Comparison of ENCODE assay signal across 8 mouse cellular contexts in genomic region chr10:118820901-118821300, GRCm38 (mm10). TPM values are rescaled to one million over a fixed set of nuclear protein-coding genes. Genes with fewer than 3 reads are reported as not detected.
A peak's percentile ranks its signal among the peaks of the same experiment; 100 is the strongest.
DNase-seq lines count a peak whose midpoint lies in the region; ATAC-seq lines count a peak whose summit lies in the region.

No protein-coding gene starts in this region.

- DNase-seq in cerebellum, postnatal 10 days: peak; percentile 84 to 89
- DNase-seq in cerebellum, adult 8-10 months: no peak
- DNase-seq in embryonic facial prominence, embryonic 11.5 days (ENCODE audit: low spot score): peak; percentile 52
- DNase-seq in limb, embryonic 11.5 days (ENCODE audit: low spot score): peak; percentile 57
- DNase-seq in liver, embryonic 11.5 days (ENCODE audit: low spot score): no peak
- DNase-seq in adrenal gland, adult 18-20 months (ENCODE audit: low spot score in 2 of 2): no peak

- no peaks in the 10 kb centered on the region for H3K4me1 ChIP-seq in embryonic facial prominence, embryonic 11.5 days (ENCODE audit: control insufficient read depth, insufficient read depth, low read length)
- H3K4me1 ChIP-seq in intestine, embryonic 16.5 days (ENCODE audit: control insufficient read depth, insufficient read depth, low read length): 0 out of 2 replicates have a peak, but pooled peaks cover 5% of the 10 kb centered on the region
- no peaks in the 10 kb centered on the region for H3K4me1 ChIP-seq in limb, embryonic 11.5 days (ENCODE audit: control insufficient read depth, insufficient read depth, low read length)
- H3K4me1 ChIP-seq in neural tube, embryonic 13.5 days (replicated peaks): peaks cover 10% of the 10 kb centered on the region
- no peaks in the 10 kb centered on the region for H3K4me1 ChIP-seq in liver, embryonic 11.5 days (replicated peaks; ENCODE audit: control insufficient read depth, insufficient read depth, low read length)

- no peaks in the 10 kb centered on the region for H3K27me3 ChIP-seq in embryonic facial prominence, embryonic 11.5 days (ENCODE audit: control insufficient read depth, insufficient read depth, low read length)
- no peaks in the 10 kb centered on the region for H3K27me3 ChIP-seq in intestine, embryonic 16.5 days (replicated peaks; ENCODE audit: control insufficient read depth, insufficient read depth, low read length)
- H3K27me3 ChIP-seq in limb, embryonic 11.5 days (ENCODE audit: control insufficient read depth, insufficient read depth, low read length): no peaks in the 10 kb centered on the region
- no peaks in the 10 kb centered on the region for H3K27me3 ChIP-seq in neural tube, embryonic 13.5 days
- no peaks in the 10 kb centered on the region for H3K27me3 ChIP-seq in liver, embryonic 11.5 days (replicated peaks; ENCODE audit: control insufficient read depth, insufficient read depth, low read length)

- H3K9ac ChIP-seq in embryonic facial prominence, embryonic 11.5 days (replicated peaks; ENCODE audit: low read length): no peak overlapping the region
- H3K9ac ChIP-seq in intestine, embryonic 16.5 days (ENCODE audit: low read depth, low read length): no peak overlapping the region
- no peak overlapping the region for H3K9ac ChIP-seq in limb, embryonic 11.5 days (ENCODE audit: low read length)
- no peak overlapping the region for H3K9ac ChIP-seq in neural tube, embryonic 13.5 days
- H3K9ac ChIP-seq in liver, embryonic 11.5 days (ENCODE audit: low read depth, low read length): no peak overlapping the region

- no peak overlapping the region for H3K4me2 ChIP-seq in embryonic facial prominence, embryonic 11.5 days (ENCODE audit: low read depth, low read length)
- H3K4me2 ChIP-seq in intestine, embryonic 16.5 days (ENCODE audit: low read depth, low read length): no peak overlapping the region
- no peak overlapping the region for H3K4me2 ChIP-seq in limb, embryonic 11.5 days (ENCODE audit: low read depth, severe bottlenecking)
- no peak overlapping the region for H3K4me2 ChIP-seq in neural tube, embryonic 13.5 days
- no peak overlapping the region for H3K4me2 ChIP-seq in liver, embryonic 11.5 days

- 43% methylated on average over 7 of the region's 7 CpGs for WGBS in embryonic facial prominence, embryonic 11.5 days
- 40% methylated on average over 7 of the region's 7 CpGs for WGBS in intestine, embryonic 16.5 days
- 36% methylated on average over 7 of the region's 7 CpGs for WGBS in limb, embryonic 11.5 days
- WGBS in neural tube, embryonic 13.5 days: 31% methylated on average over 7 of the region's 7 CpGs
- 54% methylated on average over 7 of the region's 7 CpGs for WGBS in liver, embryonic 11.5 days

- H3K9me3 ChIP-seq in embryonic facial prominence, embryonic 11.5 days (replicated peaks; ENCODE audit: control insufficient read depth, low read length): no peaks in the 10 kb centered on the region
- no peaks in the 10 kb centered on the region for H3K9me3 ChIP-seq in intestine, embryonic 16.5 days (ENCODE audit: control insufficient read depth, low read length)
- H3K9me3 ChIP-seq in limb, embryonic 11.5 days (ENCODE audit: control insufficient read depth, low read length): no peaks in the 10 kb centered on the region
- no peaks in the 10 kb centered on the region for H3K9me3 ChIP-seq in neural tube, embryonic 13.5 days
- no peaks in the 10 kb centered on the region for H3K9me3 ChIP-seq in liver, embryonic 11.5 days (ENCODE audit: control insufficient read depth, low read length)

- H3K27ac ChIP-seq in embryonic facial prominence, embryonic 11.5 days (replicated peaks; ENCODE audit: low read depth, low read length): no peak overlapping the region
- no peak overlapping the region for H3K27ac ChIP-seq in intestine, embryonic 16.5 days (ENCODE audit: low read length)
- no peak overlapping the region for H3K27ac ChIP-seq in limb, embryonic 11.5 days (replicated peaks; ENCODE audit: low read depth, low read length)
- no peak overlapping the region for H3K27ac ChIP-seq in neural tube, embryonic 13.5 days (replicated peaks)
- no peak overlapping the region for H3K27ac ChIP-seq in liver, embryonic 11.5 days (ENCODE audit: low read depth, low read length)

- H3K36me3 ChIP-seq in embryonic facial prominence, embryonic 11.5 days (replicated peaks; ENCODE audit: control insufficient read depth, insufficient read depth, low read depth, low read length): no peaks in the 10 kb centered on the region
- H3K36me3 ChIP-seq in intestine, embryonic 16.5 days (ENCODE audit: control insufficient read depth, insufficient read depth, low read length): no peaks in the 10 kb centered on the region
- H3K36me3 ChIP-seq in limb, embryonic 11.5 days (ENCODE audit: control insufficient read depth, insufficient read depth, low read length): no peaks in the 10 kb centered on the region
- H3K36me3 ChIP-seq in neural tube, embryonic 13.5 days: no peaks in the 10 kb centered on the region
- H3K36me3 ChIP-seq in liver, embryonic 11.5 days (ENCODE audit: control insufficient read depth, insufficient read depth, low read length): no peaks in the 10 kb centered on the region

- ATAC-seq in embryonic facial prominence, embryonic 11.5 days (replicated peaks; ENCODE audit: insufficient number of reproducible peaks, low FRiP score, low TSS enrichment, low read depth): 0 out of 2 replicates have a peak, but pooled peaks have one; percentile 44
- peak; percentile 59; the same call in 1 of the 2 replicates for ATAC-seq in intestine, embryonic 16.5 days
- peak; percentile 73; the same call in 1 of the 2 replicates for ATAC-seq in limb, embryonic 11.5 days (ENCODE audit: insufficient number of reproducible peaks, low FRiP score, low TSS enrichment, low read depth)
- peak; percentile 86 for ATAC-seq in neural tube, embryonic 13.5 days (ENCODE audit: low read depth)
- no peak for ATAC-seq in liver, embryonic 11.5 days (replicated peaks; ENCODE audit: low FRiP score)

- no peak overlapping the region for H3K4me3 ChIP-seq in embryonic facial prominence, embryonic 11.5 days (ENCODE audit: low read depth, low read length)
- H3K4me3 ChIP-seq in intestine, embryonic 16.5 days (ENCODE audit: low read length): no peak overlapping the region
- H3K4me3 ChIP-seq in limb, embryonic 11.5 days (ENCODE audit: low read depth, low read length): no peak overlapping the region
- no peak overlapping the region for H3K4me3 ChIP-seq in neural tube, embryonic 13.5 days
- no peak overlapping the region for H3K4me3 ChIP-seq in liver, embryonic 11.5 days (ENCODE audit: low read depth, low read length)

RNA-seq across cellular contexts. Expression of gene Dyrk2, which starts 49.1 kb away (rescaled TPM):
- polyA plus RNA-seq in embryonic facial prominence, embryonic 11.5 days (2014; fragmentation: Nextera tagmentation; extraction: Ambion mirVana): 10.7 and 12.1 TPM in 2 replicates
- 7.2 and 8.0 TPM in 2 replicates for polyA plus RNA-seq in intestine, embryonic 16.5 days (2015; fragmentation: Nextera tagmentation; extraction: Ambion mirVana)
- 10.7 and 11.3 TPM in 2 replicates for polyA plus RNA-seq in limb, embryonic 11.5 days (2014; fragmentation: Nextera tagmentation; extraction: Ambion mirVana)
- polyA plus RNA-seq in neural tube, embryonic 13.5 days (2015; fragmentation: Nextera tagmentation; extraction: Ambion mirVana): 11.0 and 12.6 TPM in 2 replicates
- polyA plus RNA-seq in liver, embryonic 11.5 days (2014; fragmentation: Nextera tagmentation; extraction: Ambion mirVana): 6.0 and 6.1 TPM in 2 replicates
- 10 to 100 TPM; 20.0 to 28.8 TPM for total RNA-seq in adrenal gland, adult 18-20 months (2021)

Comparison
In these comparisons a context has a peak if more than half of its experiments do, and no peak if none do; other contexts are left out.
1. DNase-seq: peak in cerebellum, postnatal 10 days (2 of 2), embryonic facial prominence, embryonic 11.5 days (single experiment) and limb, embryonic 11.5 days (single experiment); none in cerebellum, adult 8-10 months (single experiment), liver, embryonic 11.5 days (single experiment) and adrenal gland, adult 18-20 months (0 of 2).